Mouse (Mus musculus) embryonic fibroblast, embryonic 13.5 days (primary cell): Measurements from ENCODE around the gene Eml2.

Experiments
- CTCF ChIP-seq: IDR thresholded peaks from 2 replicates; pipeline ENCODE4 v1.5.1; 2011; ENCODE audit warnings: mild to moderate bottlenecking, control low read depth, low read length, moderate library complexity, borderline replicate concordance; ENCODE audit not compliant: insufficient read depth
- POLR2A ChIP-seq: IDR thresholded peaks from 2 replicates; pipeline ENCODE4 v1.6.1; 2011; ENCODE audit warnings: low read depth, mild to moderate bottlenecking, control low read depth, low read length, moderate library complexity

DNA sequence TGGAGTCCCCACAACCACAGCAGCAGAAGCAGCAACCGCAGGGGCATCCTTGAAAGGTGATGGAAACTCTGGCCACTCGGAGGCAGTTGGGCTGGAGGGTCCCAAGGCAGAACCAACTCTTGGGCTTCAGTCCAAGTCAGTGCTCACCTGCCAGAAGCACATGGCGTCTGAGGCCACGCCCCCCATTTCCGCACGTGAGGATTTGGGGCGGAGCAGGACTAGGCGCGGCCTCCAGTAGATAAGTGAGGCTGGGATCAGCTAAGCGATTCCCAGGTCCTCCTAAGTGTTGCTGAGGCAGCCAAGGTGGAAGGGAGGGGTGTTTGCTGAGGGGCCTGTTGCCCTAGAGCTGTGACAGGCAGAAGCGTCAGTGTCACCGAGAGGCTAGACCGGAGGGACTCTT, 11.2 kb upstream of the Eml2 start:
- no peak for TF ChIP-seq CTCF
- no peak for TF ChIP-seq POLR2A
